Mouse (Mus musculus) embryonic facial prominence, embryonic 11.5 days (tissue): ENCODE data around the gene Anapc13. TPM values are rescaled to one million over a fixed set of nuclear protein-coding genes. Genes with fewer than 3 reads are reported as not detected.
A peak's percentile ranks its signal among the peaks of the same experiment; 100 is the strongest.

Experiments
- ATAC-seq: fragments of 200-750 bp; cut with Nextera tagmentation; replicated peaks from 2 replicates; pipeline ENCODE4 v1.8.0; 2017; ENCODE audit warnings: low read depth; ENCODE audit not compliant: insufficient number of reproducible peaks, low FRiP score, low TSS enrichment
- DNase-seq: peaks from one replicate; pipeline ENCODE4 v3.0.0-alpha.2; 2015; ENCODE audit warnings: low spot score
- H3K27ac ChIP-seq: fragments of 300-500 bp; sonication (generic); replicated peaks from 2 replicates; pipeline ENCODE4 v1.5.1; 2014; ENCODE audit warnings: mild to moderate bottlenecking, low read depth, low read length, control low read depth
- H3K27me3 ChIP-seq: fragments of 300-500 bp; sonication (generic); 2 replicates; pipeline ENCODE4 v1.6.1; 2014; ENCODE audit warnings: mild to moderate bottlenecking, low read length, moderate library complexity, mixed read lengths; ENCODE audit not compliant: control insufficient read depth, insufficient read depth
- H3K36me3 ChIP-seq: fragments of 300-500 bp; sonication (generic); replicated peaks from 2 replicates; pipeline ENCODE4 v1.6.1; 2014; ENCODE audit warnings: low read depth, mild to moderate bottlenecking, low read length, moderate library complexity, mixed read lengths; ENCODE audit not compliant: control insufficient read depth, insufficient read depth
- H3K4me1 ChIP-seq: fragments of 300-500 bp; sonication (generic); 2 replicates; pipeline ENCODE4 v1.6.1; 2014; ENCODE audit warnings: low read length, mixed read lengths; ENCODE audit not compliant: control insufficient read depth, insufficient read depth
- H3K4me2 ChIP-seq: fragments of 300-500 bp; sonication (generic); 2 replicates; pipeline ENCODE4 v1.6.1; 2014; ENCODE audit warnings: low read depth, mild to moderate bottlenecking, control low read depth, low read length, moderate library complexity
- H3K4me3 ChIP-seq: fragments of 300-500 bp; sonication (generic); 2 replicates; pipeline ENCODE4 v1.5.1; 2014; ENCODE audit warnings: low read depth, low read length, control low read depth
- H3K9ac ChIP-seq: fragments of 300-500 bp; sonication (generic); replicated peaks from 2 replicates; pipeline ENCODE4 v1.6.1; 2014; ENCODE audit warnings: mild to moderate bottlenecking, control low read depth, low read length
- H3K9me3 ChIP-seq: fragments of 300-500 bp; sonication (generic); replicated peaks from 2 replicates; pipeline ENCODE4 v1.6.1; 2016; ENCODE audit warnings: mild to moderate bottlenecking, low read length, inconsistent platforms, mixed read lengths; ENCODE audit not compliant: control insufficient read depth
- WGBS: fragments of 180-500 bp; shearing (Covaris S2); extraction: QIAGEN DNeasy Blood & Tissue Kit; methylation state at CpG from one replicate; pipeline ENCODE4 v1.1.7; 2014; 5-methylcytosine and 5-hydroxymethylcytosine counted together
- polyA plus RNA-seq: library from polyadenylated mRNA; unstranded; fragments of >200 nt; fragmentation: Nextera tagmentation; extraction: Ambion mirVana; gene quantifications from 2 replicates; pipeline ENCODE4 v1.2.1, GENCODE M21; 2014

Gene Anapc13
- polyA plus RNA-seq, 1 experiment from 2014 or later, result 148 TPM

GRCm38 (mm10) chr9:102668115-102668514 is 42.0 kb downstream of the Anapc13 start:
- Histone ChIP-seq H3K9me3 (no peaks in the 10 kb centered on the region), H3K27ac (no peak overlapping the region), H3K36me3 (no peaks in the 10 kb centered on the region), H3K27me3 (no peaks in the 10 kb centered on the region), H3K4me3 (no peak overlapping the region), H3K4me1 (no peaks in the 10 kb centered on the region), H3K9ac (no peak overlapping the region), H3K4me2 (no peak overlapping the region)
- WGBS, result 27% methylated on average over 6 of the region's 6 CpGs
- ATAC-seq (no peak), DNase-seq (peak; percentile 59)

GRCm38 (mm10) chr9:102668906-102669305 is 42.8 kb downstream of the Anapc13 start:
- H3K4me2 ChIP-seq, result no peak overlapping the region
- H3K4me3 ChIP-seq, result no peak overlapping the region
- no peak for ATAC-seq
- H3K4me1 ChIP-seq, result no peaks in the 10 kb centered on the region
- H3K27ac ChIP-seq, result no peak overlapping the region
- 87% methylated on average over 12 of the region's 12 CpGs for WGBS
- H3K36me3 ChIP-seq, result no peaks in the 10 kb centered on the region
- H3K9ac ChIP-seq, result no peak overlapping the region
- no peak for DNase-seq
- no peaks in the 10 kb centered on the region for H3K9me3 ChIP-seq
- no peaks in the 10 kb centered on the region for H3K27me3 ChIP-seq

- Histone ChIP-seq H3K27me3 (no peaks in the 10 kb centered on the region), H3K4me3 (no peak overlapping the region), H3K4me2 (no peak overlapping the region), H3K27ac (no peak overlapping the region), H3K9ac (no peak overlapping the region), H3K36me3 (no peaks in the 10 kb centered on the region), H3K4me1 (no peaks in the 10 kb centered on the region), H3K9me3 (no peaks in the 10 kb centered on the region)
- ATAC-seq (no peak), DNase-seq (no peak)
- WGBS, result 54% methylated on average over 7 of the region's 7 CpGs
Measured at GRCm38 (mm10) chr9:102673381-102673780, 47.3 kb downstream of the Anapc13 start.

- Histone ChIP-seq H3K4me3 (no peak overlapping the region), H3K9me3 (no peaks in the 10 kb centered on the region), H3K27me3 (no peaks in the 10 kb centered on the region), H3K4me1 (no peaks in the 10 kb centered on the region), H3K9ac (no peak overlapping the region), H3K4me2 (no peak overlapping the region), H3K36me3 (no peaks in the 10 kb centered on the region), H3K27ac (no peak overlapping the region)
- 82% methylated on average over 5 of the region's 5 CpGs for WGBS
- DNase-seq, result no peak
- no peak for ATAC-seq
Measured at GRCm38 (mm10) chr9:102675922-102676321, 49.8 kb downstream of the Anapc13 start.

- ATAC-seq (no peak), DNase-seq (no peak)
- Histone ChIP-seq H3K27me3 (no peaks in the 10 kb centered on the region), H3K4me1 (no peaks in the 10 kb centered on the region), H3K4me3 (no peak overlapping the region), H3K27ac (no peak overlapping the region), H3K4me2 (no peak overlapping the region), H3K36me3 (no peaks in the 10 kb centered on the region), H3K9ac (no peak overlapping the region), H3K9me3 (no peaks in the 10 kb centered on the region)
- 31% methylated on average over 7 of the region's 7 CpGs for WGBS
Measured at GRCm38 (mm10) chr9:102681470-102681869, 55.4 kb downstream of the Anapc13 start.

Other genes with a start within 250 kb of the Anapc13 start
- 0.10 and 0.17 TPM in 2 replicates for gene Ky, start 120.5 kb upstream of the Anapc13 start, polyA plus RNA-seq
- gene Cep63, start 238 bp downstream of the Anapc13 start, polyA plus RNA-seq, result 53.2 and 53.7 TPM in 2 replicates
- gene Amotl2, start 90.4 kb downstream of the Anapc13 start, polyA plus RNA-seq, result 36.0 and 39.0 TPM in 2 replicates
- gene Ryk, start 208.6 kb downstream of the Anapc13 start, polyA plus RNA-seq, result 31.0 and 50.8 TPM in 2 replicates